Mouse (Mus musculus) intestine, embryonic 15.5 days (tissue): Measurements from ENCODE around the gene Ptchd3. TPM values are rescaled to one million over a fixed set of nuclear protein-coding genes. Genes with fewer than 3 reads are reported as not detected.

Experiments used
- ATAC-seq: fragments of 200-750 bp; cut with Nextera tagmentation; 2 replicates; pipeline ENCODE4 v1.8.0; 2017; ENCODE audit warnings: moderate TSS enrichment, moderate library complexity
- H3K27ac ChIP-seq: fragments of 300-500 bp; sonication (generic); 2 replicates; pipeline ENCODE4 v1.5.1; 2015; ENCODE audit warnings: mild to moderate bottlenecking, inconsistent platforms
- H3K27me3 ChIP-seq: fragments of 300-500 bp; sonication (generic); replicated peaks from 2 replicates; pipeline ENCODE4 v1.6.1; 2015; ENCODE audit warnings: inconsistent platforms
- H3K36me3 ChIP-seq: fragments of 300-500 bp; sonication (generic); 2 replicates; pipeline ENCODE4 v1.6.1; 2015; ENCODE audit warnings: inconsistent platforms
- H3K4me1 ChIP-seq: fragments of 300-500 bp; sonication (generic); replicated peaks from 2 replicates; pipeline ENCODE4 v1.6.1; 2015; ENCODE audit warnings: inconsistent platforms
- H3K4me2 ChIP-seq: fragments of 300-500 bp; sonication (generic); replicated peaks from 2 replicates; pipeline ENCODE4 v1.6.1; 2015; ENCODE audit warnings: mild to moderate bottlenecking, inconsistent platforms
- H3K4me3 ChIP-seq: fragments of 300-500 bp; sonication (generic); replicated peaks from 2 replicates; pipeline ENCODE4 v1.5.1; 2015; ENCODE audit warnings: inconsistent platforms
- H3K9ac ChIP-seq: fragments of 300-500 bp; sonication (generic); 2 replicates; pipeline ENCODE4 v1.6.1; 2015; ENCODE audit warnings: inconsistent platforms
- H3K9me3 ChIP-seq: fragments of 300-500 bp; sonication (generic); 2 replicates; pipeline ENCODE4 v1.6.1; 2016; ENCODE audit warnings: inconsistent platforms
- WGBS: fragments of 180-500 bp; shearing (Covaris S2); methylation state at CpG from one replicate; pipeline ENCODE4 v1.1.7; 2015; 5-methylcytosine and 5-hydroxymethylcytosine counted together
- polyA plus RNA-seq: library from polyadenylated mRNA; unstranded; fragments of >200 nt; fragmentation: Nextera tagmentation; extraction: Ambion mirVana; gene quantifications from 2 replicates; pipeline ENCODE4 v1.2.1, GENCODE M21; 2015

Gene Ptchd3
- not detected in 2 replicates for polyA plus RNA-seq

- no peak within 1 kb of the TSS for H3K27ac ChIP-seq
- H3K27me3 ChIP-seq: no peaks in the 10 kb centered on the region
- no peaks in the 10 kb centered on the region for H3K36me3 ChIP-seq
- H3K9ac ChIP-seq: no peak within 1 kb of the TSS
- WGBS: 57% methylated on average over 18 of the region's 18 CpGs
- no peaks in the 10 kb centered on the region for H3K4me1 ChIP-seq
- no peak within 1 kb of the TSS for H3K4me3 ChIP-seq
- no peak for ATAC-seq
- H3K4me2 ChIP-seq: peak within 1 kb of the TSS; percentile 24; the same call in 1 of the 2 replicates
- H3K9me3 ChIP-seq: no peaks in the 10 kb centered on the region
These were observed at the start of gene Ptchd3 for GRCm38 (mm10) chr11:121829947-121830346. Gene Ptchd3, plus strand, starts transcription at chr11:121830247.

- H3K4me1 ChIP-seq: no peaks in the 10 kb centered on the region
- no peak overlapping the region for H3K4me3 ChIP-seq
- H3K36me3 ChIP-seq: no peaks in the 10 kb centered on the region
- no peak for ATAC-seq
- no peaks in the 10 kb centered on the region for H3K27me3 ChIP-seq
- H3K4me2 ChIP-seq: no peak overlapping the region
- no peak overlapping the region for H3K9ac ChIP-seq
- H3K9me3 ChIP-seq: no peaks in the 10 kb centered on the region
- 85% methylated on average over 1 of the region's 1 CpGs for WGBS
- no peak overlapping the region for H3K27ac ChIP-seq
These were observed 48.2 kb upstream of the Ptchd3 start for GRCm38 (mm10) chr11:121781831-121782230.

- Histone ChIP-seq H3K4me1 (no peaks in the 10 kb centered on the region; the same call in 1 of the 2 replicates), H3K4me2 (no peak overlapping the region), H3K9me3 (no peaks in the 10 kb centered on the region), H3K9ac (no peak overlapping the region), H3K27me3 (no peaks in the 10 kb centered on the region), H3K27ac (no peak overlapping the region), H3K4me3 (no peak overlapping the region), H3K36me3 (no peaks in the 10 kb centered on the region)
- ATAC-seq: no peak
These were observed 42.6 kb upstream of the Ptchd3 start for GRCm38 (mm10) chr11:121787456-121787855.

- Histone ChIP-seq H3K4me3 (no peak overlapping the region), H3K4me1 (peaks cover 4% of the 10 kb centered on the region; the same call in 1 of the 2 replicates), H3K9ac (no peak overlapping the region), H3K27ac (no peak overlapping the region), H3K4me2 (no peak overlapping the region), H3K36me3 (no peaks in the 10 kb centered on the region), H3K27me3 (no peaks in the 10 kb centered on the region), H3K9me3 (no peaks in the 10 kb centered on the region)
- WGBS: 82% methylated on average over 3 of the region's 3 CpGs
- ATAC-seq: no peak
These were observed 40.5 kb upstream of the Ptchd3 start for GRCm38 (mm10) chr11:121789566-121789965.

GRCm38 (mm10) chr11:121790671-121791094 lies 39.4 kb upstream of the Ptchd3 start:
- no peak overlapping the region for H3K4me3 ChIP-seq
- H3K27me3 ChIP-seq: no peaks in the 10 kb centered on the region
- H3K4me1 ChIP-seq: peaks cover 7% of the 10 kb centered on the region; the same call in 1 of the 2 replicates
- H3K9ac ChIP-seq: no peak overlapping the region
- no peaks in the 10 kb centered on the region for H3K36me3 ChIP-seq
- ATAC-seq: no peak
- 83% methylated on average over 2 of the region's 2 CpGs for WGBS
- no peaks in the 10 kb centered on the region for H3K9me3 ChIP-seq
- H3K4me2 ChIP-seq: no peak overlapping the region
- H3K27ac ChIP-seq: no peak overlapping the region

- Histone ChIP-seq H3K27ac (no peak overlapping the region), H3K4me3 (no peak overlapping the region), H3K9ac (no peak overlapping the region), H3K4me1 (peaks cover 7% of the 10 kb centered on the region; the same call in 1 of the 2 replicates), H3K36me3 (no peaks in the 10 kb centered on the region), H3K4me2 (no peak overlapping the region), H3K27me3 (no peaks in the 10 kb centered on the region), H3K9me3 (no peaks in the 10 kb centered on the region)
- WGBS: 73% methylated on average over 3 of the region's 3 CpGs
- no peak for ATAC-seq
These were observed 38.6 kb upstream of the Ptchd3 start for GRCm38 (mm10) chr11:121791446-121791845.

- WGBS: 40% methylated on average over 1 of the region's 1 CpGs
- H3K27me3 ChIP-seq: no peaks in the 10 kb centered on the region
- no peak overlapping the region for H3K4me2 ChIP-seq
- H3K36me3 ChIP-seq: no peaks in the 10 kb centered on the region
- H3K9me3 ChIP-seq: no peaks in the 10 kb centered on the region
- H3K27ac ChIP-seq: no peak overlapping the region
- H3K4me3 ChIP-seq: no peak overlapping the region
- no peak for ATAC-seq
- H3K4me1 ChIP-seq: peaks cover 7% of the 10 kb centered on the region; the same call in 1 of the 2 replicates
- no peak overlapping the region for H3K9ac ChIP-seq
These were observed 38.1 kb upstream of the Ptchd3 start for GRCm38 (mm10) chr11:121791991-121792390.

- no peak for ATAC-seq
- Histone ChIP-seq H3K9me3 (no peaks in the 10 kb centered on the region), H3K36me3 (no peaks in the 10 kb centered on the region), H3K27me3 (no peaks in the 10 kb centered on the region), H3K4me1 (peaks cover 7% of the 10 kb centered on the region; the same call in 1 of the 2 replicates), H3K4me2 (no peak overlapping the region), H3K9ac (no peak overlapping the region), H3K27ac (no peak overlapping the region; the same call in 1 of the 2 replicates), H3K4me3 (no peak overlapping the region)
- 93% methylated on average over 3 of the region's 3 CpGs for WGBS
These were observed 36.5 kb upstream of the Ptchd3 start for GRCm38 (mm10) chr11:121793530-121793929.

- ATAC-seq: no peak
- peak overlapping the region; percentile 64; the same call in 1 of the 2 replicates for H3K27ac ChIP-seq
- 46% methylated on average over 3 of the region's 3 CpGs for WGBS
These were observed 35.9 kb upstream of the Ptchd3 start for GRCm38 (mm10) chr11:121794186-121794585.

GRCm38 (mm10) chr11:121794591-121795199 lies 35.4 kb upstream of the Ptchd3 start:
- no peaks in the 10 kb centered on the region for H3K9me3 ChIP-seq
- WGBS: 25% methylated on average over 6 of the region's 6 CpGs
- no peak overlapping the region for H3K4me2 ChIP-seq
- H3K9ac ChIP-seq: no peak overlapping the region
- H3K27me3 ChIP-seq: no peaks in the 10 kb centered on the region
- H3K4me3 ChIP-seq: no peak overlapping the region
- H3K36me3 ChIP-seq: no peaks in the 10 kb centered on the region
- peak overlapping the region; percentile 64 for H3K27ac ChIP-seq
- H3K4me1 ChIP-seq: peaks cover 7% of the 10 kb centered on the region; the same call in 1 of the 2 replicates
- peak; percentile 86 for ATAC-seq

More at GRCm38 (mm10) chr11:121794186-121794585, 35.9 kb upstream of the Ptchd3 start:
- Histone ChIP-seq H3K27me3 (no peaks in the 10 kb centered on the region), H3K4me3 (no peak overlapping the region), H3K4me2 (no peak overlapping the region), H3K9me3 (no peaks in the 10 kb centered on the region), H3K9ac (no peak overlapping the region), H3K36me3 (no peaks in the 10 kb centered on the region), H3K4me1 (peaks cover 7% of the 10 kb centered on the region; the same call in 1 of the 2 replicates)

GRCm38 (mm10) chr11:121795978-121796377 lies 34.1 kb upstream of the Ptchd3 start:
- Histone ChIP-seq H3K4me2 (no peak overlapping the region), H3K27ac (no peak overlapping the region), H3K9me3 (no peaks in the 10 kb centered on the region), H3K4me3 (no peak overlapping the region), H3K27me3 (no peaks in the 10 kb centered on the region), H3K9ac (no peak overlapping the region), H3K4me1 (peaks cover 7% of the 10 kb centered on the region; the same call in 1 of the 2 replicates), H3K36me3 (no peaks in the 10 kb centered on the region)
- no peak for ATAC-seq
- 82% methylated on average over 2 of the region's 2 CpGs for WGBS

GRCm38 (mm10) chr11:121798591-121798990 lies 31.5 kb upstream of the Ptchd3 start:
- no peaks in the 10 kb centered on the region for H3K36me3 ChIP-seq
- no peak overlapping the region for H3K27ac ChIP-seq
- no peak overlapping the region for H3K4me2 ChIP-seq
- H3K4me1 ChIP-seq: 0 out of 2 replicates have a peak, but pooled peaks cover 7% of the 10 kb centered on the region
- no peak overlapping the region for H3K9ac ChIP-seq
- 75% methylated on average over 2 of the region's 2 CpGs for WGBS
- no peaks in the 10 kb centered on the region for H3K9me3 ChIP-seq
- no peaks in the 10 kb centered on the region for H3K27me3 ChIP-seq
- ATAC-seq: peak; percentile 84
- H3K4me3 ChIP-seq: no peak overlapping the region
